Mouse (Mus musculus): ENCODE results near the gene Cdh23. TPM values are rescaled to one million over a fixed set of nuclear protein-coding genes. Genes with fewer than 3 reads are reported as not detected.

The Cdh23 gene
- polyA plus RNA-seq, 1 experiment, result 2.1 TPM

- TF ChIP-seq SRF (IDR thresholded peaks at IDR 0.05; ENCODE audit: control insufficient read depth, insufficient read length, low read depth) (no peak), USF1 (IDR thresholded peaks at IDR 0.05; ENCODE audit: low read depth) (no peak), MAX (IDR thresholded peaks at IDR 0.05; ENCODE audit: low read depth) (no peak), MYOG (IDR thresholded peaks at IDR 0.05; ENCODE audit: control insufficient read depth in 1 of 3, insufficient read depth in 1 of 3, insufficient read length in 2 of 3, low read depth in 2 of 3) (no peak), CEBPB (IDR thresholded peaks at IDR 0.05; ENCODE audit: insufficient read depth, poor library complexity, severe bottlenecking) (no peak), TCF3 (IDR thresholded peaks at IDR 0.05; ENCODE audit: insufficient read length, low read depth) (no peak), REST (IDR thresholded peaks at IDR 0.05; ENCODE audit: insufficient read depth, insufficient read length) (no peak), MYOD1 (IDR thresholded peaks at IDR 0.05; ENCODE audit: control insufficient read depth in 1 of 3, insufficient read length in 2 of 3, low read depth in 2 of 3) (no peak), TCF12 (IDR thresholded peaks at IDR 0.05; ENCODE audit: insufficient read depth, poor library complexity, severe bottlenecking) (no peak), POLR2AphosphoS2 (IDR thresholded peaks at IDR 0.05; ENCODE audit: insufficient read length, low read depth) (no peak), E2F4 (IDR thresholded peaks at IDR 0.05; ENCODE audit: insufficient read depth) (no peak), POLR2A (IDR thresholded peaks at IDR 0.05; ENCODE audit: insufficient read length, low read depth) (no peak)
- Histone ChIP-seq H3K4me2 (ENCODE audit: low read depth) (no peak overlapping the region), H3K4me3 (no peak overlapping the region), H3ac (ENCODE audit: control insufficient read depth, insufficient read length) (no peak overlapping the region), H3K79me2 (ENCODE audit: control insufficient read depth, insufficient read depth) (no peaks in the 10 kb centered on the region), H3K27me3 (ENCODE audit: control insufficient read depth, insufficient read depth, insufficient read length) (no peaks in the 10 kb centered on the region), H3K36me3 (ENCODE audit: control insufficient read depth, insufficient read depth) (no peaks in the 10 kb centered on the region)
These were observed 39.4 kb upstream of the Cdh23 start for GRCm38 (mm10) chr10:60735737-60736136.

DNA sequence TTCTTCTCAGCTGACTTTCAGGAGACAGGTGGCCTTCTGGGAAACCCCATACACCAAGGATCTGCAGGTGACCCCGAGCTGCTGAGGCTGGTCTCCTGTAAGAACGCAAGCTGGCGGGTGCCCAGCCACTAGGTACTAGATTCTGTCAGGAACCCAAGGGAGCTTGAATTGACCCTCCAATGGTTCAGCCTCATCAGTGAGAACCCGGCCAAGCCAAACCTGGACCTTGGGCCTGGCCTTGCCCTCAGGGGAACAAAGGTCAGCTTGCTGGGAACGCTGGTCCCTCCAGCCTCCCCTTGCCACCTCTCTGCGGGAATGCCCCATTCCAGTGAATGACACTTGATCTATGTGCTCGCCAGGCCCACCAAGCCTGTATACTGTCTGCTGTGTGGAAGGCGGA lies 37.2 kb upstream of the Cdh23 start:
- H3K27me3 ChIP-seq (ENCODE audit: control insufficient read depth, insufficient read depth, insufficient read length), result no peaks in the 10 kb centered on the region
- no peak for TF ChIP-seq MAX (IDR thresholded peaks at IDR 0.05; ENCODE audit: low read depth)
- no peak for TF ChIP-seq SRF (IDR thresholded peaks at IDR 0.05; ENCODE audit: control insufficient read depth, insufficient read length, low read depth)
- no peak for TF ChIP-seq POLR2A (IDR thresholded peaks at IDR 0.05; ENCODE audit: insufficient read length, low read depth)
- no peak for TF ChIP-seq TCF3 (IDR thresholded peaks at IDR 0.05; ENCODE audit: insufficient read length, low read depth)
- TF ChIP-seq TCF12 (IDR thresholded peaks at IDR 0.05; ENCODE audit: insufficient read depth, poor library complexity, severe bottlenecking), result no peak
- TF ChIP-seq USF1 (IDR thresholded peaks at IDR 0.05; ENCODE audit: low read depth), result no peak
- TF ChIP-seq POLR2AphosphoS2 (IDR thresholded peaks at IDR 0.05; ENCODE audit: insufficient read length, low read depth), result no peak
- no peak for TF ChIP-seq CEBPB (IDR thresholded peaks at IDR 0.05; ENCODE audit: insufficient read depth, poor library complexity, severe bottlenecking)
- TF ChIP-seq MYOG (IDR thresholded peaks at IDR 0.05; ENCODE audit: control insufficient read depth in 1 of 3, insufficient read depth in 1 of 3, insufficient read length in 2 of 3, low read depth in 2 of 3), result no peak
- TF ChIP-seq E2F4 (IDR thresholded peaks at IDR 0.05; ENCODE audit: insufficient read depth), result no peak
- TF ChIP-seq MYOD1 (IDR thresholded peaks at IDR 0.05; ENCODE audit: control insufficient read depth in 1 of 3, insufficient read length in 2 of 3, low read depth in 2 of 3), result no peak
- no peak for TF ChIP-seq REST (IDR thresholded peaks at IDR 0.05; ENCODE audit: insufficient read depth, insufficient read length)
- H3K4me2 ChIP-seq (ENCODE audit: low read depth), result no peak overlapping the region
- no peaks in the 10 kb centered on the region for H3K79me2 ChIP-seq (ENCODE audit: control insufficient read depth, insufficient read depth)
- H3K4me3 ChIP-seq, result no peak overlapping the region
- no peak overlapping the region for H3ac ChIP-seq (ENCODE audit: control insufficient read depth, insufficient read length)
- H3K36me3 ChIP-seq (ENCODE audit: control insufficient read depth, insufficient read depth), result no peaks in the 10 kb centered on the region

DNA sequence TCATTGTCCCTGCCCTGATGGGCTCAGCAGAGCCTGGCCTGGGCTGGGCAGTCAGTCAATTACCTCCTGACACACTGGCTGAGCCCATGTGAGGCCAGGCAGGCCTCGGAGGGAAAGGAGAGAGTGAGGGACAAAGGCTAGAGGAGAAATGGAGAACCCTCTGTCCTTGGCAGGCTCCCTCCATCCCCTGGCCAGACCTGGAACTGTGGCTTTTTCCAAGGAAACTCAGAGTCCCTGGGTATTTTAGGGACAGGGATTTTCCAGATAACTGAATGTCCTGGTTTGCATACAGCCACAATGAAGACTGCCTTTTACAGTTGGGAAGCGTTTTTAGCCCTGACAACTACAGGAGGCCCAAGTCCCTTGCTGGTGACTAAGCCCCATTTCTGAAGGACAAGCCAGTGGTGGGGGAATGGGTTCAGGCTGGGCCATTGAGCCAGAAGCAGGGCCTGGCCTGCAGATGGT lies 36.1 kb upstream of the Cdh23 start:
- no peak overlapping the region for H3K4me2 ChIP-seq (ENCODE audit: low read depth)
- TF ChIP-seq SRF (IDR thresholded peaks at IDR 0.05; ENCODE audit: control insufficient read depth, insufficient read length, low read depth), result no peak
- no peak for TF ChIP-seq POLR2AphosphoS2 (IDR thresholded peaks at IDR 0.05; ENCODE audit: insufficient read length, low read depth)
- no peak for TF ChIP-seq E2F4 (IDR thresholded peaks at IDR 0.05; ENCODE audit: insufficient read depth)
- TF ChIP-seq TCF12 (IDR thresholded peaks at IDR 0.05; ENCODE audit: insufficient read depth, poor library complexity, severe bottlenecking), result no peak
- TF ChIP-seq USF1 (IDR thresholded peaks at IDR 0.05; ENCODE audit: low read depth), result no peak
- no peak for TF ChIP-seq REST (IDR thresholded peaks at IDR 0.05; ENCODE audit: insufficient read depth, insufficient read length)
- no peak for TF ChIP-seq TCF3 (IDR thresholded peaks at IDR 0.05; ENCODE audit: insufficient read length, low read depth)
- no peak for TF ChIP-seq MYOG (IDR thresholded peaks at IDR 0.05; ENCODE audit: control insufficient read depth in 1 of 3, insufficient read depth in 1 of 3, insufficient read length in 2 of 3, low read depth in 2 of 3)
- no peak for TF ChIP-seq POLR2A (IDR thresholded peaks at IDR 0.05; ENCODE audit: insufficient read length, low read depth)
- no peaks in the 10 kb centered on the region for H3K79me2 ChIP-seq (ENCODE audit: control insufficient read depth, insufficient read depth)
- no peaks in the 10 kb centered on the region for H3K27me3 ChIP-seq (ENCODE audit: control insufficient read depth, insufficient read depth, insufficient read length)
- H3K4me3 ChIP-seq, result no peak overlapping the region
- no peak overlapping the region for H3ac ChIP-seq (ENCODE audit: control insufficient read depth, insufficient read length)
- H3K36me3 ChIP-seq (ENCODE audit: control insufficient read depth, insufficient read depth), result no peaks in the 10 kb centered on the region

- Histone ChIP-seq H3K36me3 (ENCODE audit: control insufficient read depth, insufficient read depth) (no peaks in the 10 kb centered on the region), H3K27me3 (ENCODE audit: control insufficient read depth, insufficient read depth, insufficient read length) (no peaks in the 10 kb centered on the region), H3K79me2 (ENCODE audit: control insufficient read depth, insufficient read depth) (no peaks in the 10 kb centered on the region), H3K4me3 (no peak overlapping the region), H3ac (ENCODE audit: control insufficient read depth, insufficient read length) (no peak overlapping the region), H3K4me2 (ENCODE audit: low read depth) (no peak overlapping the region)
- no peak for TF ChIP-seq REST (IDR thresholded peaks at IDR 0.05; ENCODE audit: insufficient read depth, insufficient read length)
- TF ChIP-seq MYOD1 (IDR thresholded peaks at IDR 0.05; ENCODE audit: control insufficient read depth in 1 of 3, insufficient read length in 2 of 3, low read depth in 2 of 3), result no peak
- TF ChIP-seq MAX (IDR thresholded peaks at IDR 0.05; ENCODE audit: low read depth), result no peak
- no peak for TF ChIP-seq POLR2AphosphoS2 (IDR thresholded peaks at IDR 0.05; ENCODE audit: insufficient read length, low read depth)
- TF ChIP-seq TCF3 (IDR thresholded peaks at IDR 0.05; ENCODE audit: insufficient read length, low read depth), result no peak
- TF ChIP-seq SRF (IDR thresholded peaks at IDR 0.05; ENCODE audit: control insufficient read depth, insufficient read length, low read depth), result no peak
These were observed 35.5 kb upstream of the Cdh23 start for GRCm38 (mm10) chr10:60731742-60732141.

GRCm38 (mm10) chr10:60727301-60727700 lies 31.0 kb upstream of the Cdh23 start:
- Histone ChIP-seq H3K27me3 (ENCODE audit: control insufficient read depth, insufficient read depth, insufficient read length) (no peaks in the 10 kb centered on the region), H3ac (ENCODE audit: control insufficient read depth, insufficient read length) (no peak overlapping the region), H3K36me3 (ENCODE audit: control insufficient read depth, insufficient read depth) (no peaks in the 10 kb centered on the region), H3K79me2 (ENCODE audit: control insufficient read depth, insufficient read depth) (no peaks in the 10 kb centered on the region), H3K4me2 (ENCODE audit: low read depth) (no peak overlapping the region), H3K4me3 (no peak overlapping the region)
- no peak for TF ChIP-seq MYOD1 (IDR thresholded peaks at IDR 0.05; ENCODE audit: control insufficient read depth in 1 of 3, insufficient read length in 2 of 3, low read depth in 2 of 3)

Data from myocyte (in vitro differentiated cells).